Mouse (Mus musculus): ENCODE measurements at regions not wholly inside any gene's neighbourhood (a gene's known extent, or its start where the extent isn't known, plus 50 kb on each side); places are given as distances from the start of the nearest gene placed in this dataset.
A peak's percentile ranks its signal among the peaks of the same experiment; 100 is the strongest.
"Not testable (repeated sequence)": the region's sequence is repeated elsewhere in the genome, so short reads cannot be mapped to it uniquely, and the experiment has no call there.

- DNase-seq (ENCODE audit: low spot score in 2 of 2): no peak
These were observed 396.4 kb downstream of the Med10 start for GRCm38 (mm10) chr13:70198638-70199037.

DNA sequence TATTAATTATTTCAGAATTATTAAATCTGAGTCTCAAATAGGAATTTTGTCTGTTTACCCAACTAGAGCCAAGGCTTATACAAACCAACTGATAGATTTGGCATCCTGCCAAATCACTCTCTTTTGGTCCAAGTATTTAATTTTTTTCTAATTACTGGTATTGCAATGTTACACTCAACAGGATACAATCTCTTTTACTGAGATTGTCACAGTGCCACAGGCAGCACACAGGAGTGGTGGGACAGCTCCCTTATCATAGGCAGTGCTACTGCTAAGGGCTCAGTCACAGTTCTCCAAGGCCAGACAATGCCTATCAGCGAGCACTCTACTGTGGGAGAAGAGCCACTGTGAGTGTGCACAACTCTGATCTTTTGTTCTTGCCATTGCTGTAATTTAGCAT, 396.9 kb downstream of the Med10 start:
- no peak for DNase-seq (ENCODE audit: low spot score in 2 of 2)

DNA sequence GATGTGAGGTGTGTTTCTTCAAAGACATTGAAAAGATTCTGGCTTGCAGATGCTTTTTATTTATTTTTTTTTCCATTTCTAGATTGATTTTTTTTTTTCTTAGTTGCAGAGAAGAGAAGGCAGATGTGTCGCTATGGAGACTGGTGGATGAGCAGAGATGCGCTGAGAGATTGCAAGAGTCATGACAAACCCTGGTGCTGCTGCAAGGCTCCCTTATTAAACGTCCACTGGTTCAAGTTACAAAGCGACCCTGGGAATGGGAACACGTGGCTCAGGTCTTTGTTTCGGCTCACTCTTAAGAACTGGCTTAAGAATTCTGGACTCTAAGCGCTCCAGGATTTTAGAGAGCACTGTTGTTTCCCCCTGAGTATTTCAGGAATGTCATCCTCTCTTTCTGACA, 403.1 kb downstream of the Med10 start:
- no peak for DNase-seq (ENCODE audit: low spot score in 2 of 2)

DNA sequence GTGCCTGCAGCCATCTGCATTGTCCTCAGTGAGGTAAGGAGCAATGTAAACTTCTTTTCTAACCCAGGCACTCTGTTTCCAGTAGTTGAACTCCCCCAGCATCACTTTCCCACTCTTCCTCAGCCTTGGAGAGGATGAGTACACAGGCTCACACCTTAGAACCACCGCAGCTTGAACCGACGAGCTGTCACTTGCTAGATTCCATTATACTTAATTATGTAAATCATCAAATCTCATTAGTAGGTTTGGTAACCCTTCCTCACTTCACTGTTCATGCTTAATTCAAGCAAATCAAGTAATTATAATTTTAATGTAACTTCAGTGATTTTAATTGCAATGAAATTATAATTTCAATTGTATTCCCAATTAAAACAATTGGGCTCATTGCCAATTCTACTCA, 408.0 kb downstream of the Med10 start:
- DNase-seq (ENCODE audit: low spot score in 2 of 2): no peak

GRCm38 (mm10) chr13:70213017-70213416, 410.8 kb downstream of the Med10 start:
- DNase-seq (ENCODE audit: low spot score in 2 of 2): no peak

GRCm38 (mm10) chr13:70213622-70214021, 411.4 kb downstream of the Med10 start:
- no peak for DNase-seq (ENCODE audit: low spot score in 2 of 2)

DNA sequence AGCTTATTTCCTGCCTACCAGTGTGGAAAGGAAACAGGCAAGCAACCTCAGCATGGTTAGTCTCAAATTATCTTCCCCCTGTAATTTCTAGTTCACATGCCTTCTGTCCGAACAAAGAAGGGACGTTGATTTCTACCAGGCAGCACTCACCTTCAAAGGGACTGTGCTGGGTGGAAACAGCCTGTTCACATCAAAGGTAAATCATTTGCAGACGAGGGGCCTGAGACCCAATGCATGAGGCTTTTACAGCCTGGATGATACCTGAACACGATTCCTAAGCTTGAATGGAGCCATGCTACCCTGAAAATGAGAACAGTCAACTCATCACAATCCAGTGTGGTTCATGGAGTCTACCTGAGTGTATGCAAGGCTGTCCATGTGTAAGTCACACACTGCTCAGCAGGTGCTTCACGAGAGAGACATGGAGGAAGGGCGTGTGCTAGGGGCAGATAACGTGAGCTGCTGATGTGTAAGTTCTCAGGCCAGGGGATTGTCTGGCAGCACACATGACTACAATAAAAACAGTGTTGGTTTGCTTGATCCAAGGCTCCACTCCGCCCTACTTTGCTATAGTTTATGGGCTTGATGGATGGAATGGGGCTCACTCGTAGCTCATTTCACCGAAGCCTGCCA, 411.9 kb downstream of the Med10 start:
- no peak for DNase-seq (ENCODE audit: low spot score in 2 of 2)

DNA sequence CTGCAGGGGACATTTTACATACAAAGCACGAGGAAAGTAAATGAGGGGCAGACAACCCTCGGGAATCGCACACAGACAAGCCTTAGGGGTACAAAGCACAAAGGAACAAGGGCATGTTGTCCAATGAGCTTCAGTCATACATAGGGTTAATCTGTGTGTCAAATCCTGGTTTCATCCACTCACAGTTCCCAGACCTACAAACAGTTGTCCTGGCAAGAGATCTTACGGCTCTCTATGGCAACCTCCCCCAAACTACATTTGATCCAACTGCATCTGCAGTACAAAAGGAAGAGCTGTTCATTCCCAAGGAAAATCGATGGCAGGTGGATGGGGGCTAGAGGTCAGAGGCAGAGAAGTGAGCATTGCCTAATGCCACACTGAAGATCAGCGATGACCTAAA, 413.9 kb downstream of the Med10 start:
- DNase-seq (ENCODE audit: low spot score in 2 of 2): no peak

DNA sequence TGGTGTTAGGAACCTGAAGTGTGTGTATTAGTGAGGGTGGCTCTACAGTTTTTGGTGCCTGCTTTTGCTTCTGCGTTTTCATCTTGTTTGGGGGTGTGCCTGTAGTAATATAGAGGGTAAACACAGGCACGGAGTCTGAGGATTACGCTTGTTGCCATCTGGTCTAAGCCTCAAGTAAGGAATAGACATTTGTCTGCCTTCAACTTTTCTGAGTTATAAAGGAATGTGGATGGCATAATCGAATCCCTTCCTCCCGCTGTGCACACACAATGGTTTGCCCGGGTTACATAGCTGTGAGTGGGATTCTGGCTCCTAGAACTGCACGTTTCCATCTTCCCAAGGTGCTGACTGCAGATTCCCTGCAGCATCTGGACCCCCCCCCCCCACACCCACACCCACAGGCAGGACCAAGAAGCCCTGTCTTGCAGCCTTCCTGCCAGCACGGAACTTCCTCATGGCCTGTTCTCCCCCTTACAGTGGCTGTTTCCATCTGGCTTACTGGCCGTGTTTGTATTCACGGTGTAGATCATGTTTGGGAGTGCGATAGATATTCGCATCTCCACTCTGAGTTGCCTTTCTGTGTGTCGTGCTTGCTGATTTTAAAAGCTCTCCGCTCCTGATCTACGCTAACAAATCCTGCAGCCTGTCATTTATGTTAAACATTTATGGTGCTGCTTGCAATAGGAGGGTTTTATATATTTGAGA, 415.4 kb downstream of the Med10 start:
- DNase-seq (ENCODE audit: low spot score in 2 of 2): no peak

DNA sequence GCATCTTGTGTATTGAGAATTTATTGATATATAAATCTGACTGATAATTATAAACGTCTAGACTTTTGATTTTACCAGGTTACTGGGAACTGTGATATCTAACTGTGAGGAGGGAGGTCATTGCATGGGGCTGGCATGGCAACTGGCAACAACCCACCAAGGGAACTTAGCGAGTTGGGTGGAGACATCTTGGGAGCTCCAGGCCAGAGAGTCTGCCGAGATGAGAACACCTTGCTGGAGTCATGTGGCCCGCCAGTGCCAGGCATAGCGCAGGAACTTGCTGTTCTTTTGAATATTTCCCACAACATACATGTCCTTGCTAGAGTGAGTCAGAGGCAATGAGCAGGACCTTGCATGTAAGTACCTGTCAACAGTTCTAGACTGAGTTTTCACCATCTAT, 413.9 kb downstream of the Ice1 start:
- DNase-seq (ENCODE audit: low spot score in 2 of 2): no peak

- DNase-seq (ENCODE audit: low spot score in 2 of 2): no peak
These were observed 410.3 kb downstream of the Ice1 start for GRCm38 (mm10) chr13:70227167-70227566.

- DNase-seq (ENCODE audit: low spot score in 2 of 2): peak; percentile 34 to 42
These were observed 403.3 kb downstream of the Ice1 start for GRCm38 (mm10) chr13:70233896-70234799.

DNA sequence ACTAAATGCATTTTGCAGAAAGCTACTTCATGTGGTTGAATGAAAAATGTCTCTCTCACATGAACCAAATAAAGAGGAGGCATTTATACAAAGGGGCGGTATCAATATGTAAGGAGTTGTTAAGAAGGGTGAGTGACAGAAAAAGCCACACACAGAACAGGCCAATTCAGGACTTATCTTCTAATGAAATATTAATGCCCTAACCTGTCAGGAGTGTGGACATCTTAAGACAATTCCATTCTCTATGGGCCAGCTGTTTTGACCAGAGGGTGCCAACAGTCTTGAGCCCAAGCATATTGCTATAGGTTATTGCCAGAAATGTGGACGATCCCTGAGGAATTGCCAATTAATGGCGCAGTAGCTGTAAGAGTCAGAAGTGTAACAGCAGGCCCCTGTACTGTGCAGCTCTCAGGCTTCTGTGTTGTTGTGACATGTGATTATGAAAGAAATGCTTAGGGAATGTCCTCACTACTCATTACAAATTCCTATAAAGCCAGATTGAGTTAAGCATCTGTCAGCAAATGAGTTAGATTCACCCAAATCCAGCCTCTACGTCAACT, 393.8 kb downstream of the Ice1 start:
- no peak for DNase-seq (ENCODE audit: low spot score in 2 of 2)

GRCm38 (mm10) chr13:70260003-70260496, 377.4 kb downstream of the Ice1 start:
- no peak for DNase-seq (ENCODE audit: low spot score in 2 of 2)

DNA sequence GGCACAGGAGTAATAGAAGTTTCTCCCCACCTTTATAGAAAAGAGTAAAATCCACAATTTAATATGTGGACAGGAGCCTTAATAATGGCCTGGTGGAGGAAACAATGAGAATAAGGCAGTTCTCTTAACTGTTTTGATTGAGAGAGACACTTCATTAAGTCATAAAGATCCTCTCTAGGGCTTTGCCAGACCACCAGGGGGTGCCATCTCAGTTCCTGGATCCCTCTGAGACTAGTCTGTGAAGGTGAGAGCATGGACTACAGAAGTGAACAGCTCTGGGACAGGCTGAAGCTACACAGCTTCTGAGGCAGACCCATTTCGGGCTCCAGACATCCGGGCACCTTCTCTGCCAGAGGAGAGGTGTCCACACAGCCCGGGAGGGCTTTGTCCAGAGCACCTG, 373.8 kb downstream of the Ice1 start:
- DNase-seq (ENCODE audit: low spot score in 2 of 2): no peak

- not testable (repeated sequence) for DNase-seq (ENCODE audit: low spot score in 2 of 2)
These were observed 360.5 kb downstream of the Ice1 start for GRCm38 (mm10) chr13:70276884-70277378.

GRCm38 (mm10) chr13:70277667-70278591, 359.5 kb downstream of the Ice1 start:
- DNase-seq (ENCODE audit: low spot score in 2 of 2): no peak

DNA sequence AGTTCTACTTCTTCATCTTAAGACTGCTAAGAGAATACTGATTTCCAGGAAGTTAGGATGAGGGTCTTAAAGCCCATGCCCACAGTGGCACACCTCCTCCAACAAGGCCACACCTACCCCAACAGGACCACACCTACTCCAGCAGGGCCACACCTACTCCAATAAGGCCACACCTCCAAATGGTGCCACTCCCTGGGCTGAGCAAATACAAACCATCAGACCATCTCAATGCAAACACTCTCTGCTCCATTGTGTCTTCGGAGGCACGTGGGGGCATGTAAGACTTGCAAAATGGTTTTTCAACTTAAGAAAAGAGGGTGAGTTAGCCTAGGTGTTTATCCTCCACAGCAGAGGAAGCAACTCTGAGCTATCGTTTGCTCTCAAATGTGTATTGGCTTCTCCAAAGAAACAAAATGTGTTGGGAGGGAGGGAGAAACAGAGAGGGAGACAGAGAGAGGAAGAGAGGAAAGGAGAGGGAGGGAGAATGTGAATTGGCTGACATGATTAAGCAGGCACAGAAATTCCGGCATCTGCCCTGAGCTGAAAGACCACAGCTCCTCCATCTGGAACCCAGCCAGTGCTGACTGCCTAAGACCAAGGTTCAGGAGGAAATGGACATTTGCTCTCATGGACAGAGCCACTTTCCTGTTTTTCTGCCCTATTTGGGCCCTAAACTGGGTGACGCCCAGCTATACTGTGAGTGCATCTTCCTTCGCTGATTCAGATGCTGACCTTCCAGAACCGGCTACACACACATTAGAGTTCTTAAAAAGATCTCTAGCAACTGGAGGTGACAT, 356.2 kb downstream of the Ice1 start:
- DNase-seq (ENCODE audit: low spot score in 2 of 2): no peak

- no peak for DNase-seq (ENCODE audit: low spot score in 2 of 2)
These were observed 354.7 kb downstream of the Ice1 start for GRCm38 (mm10) chr13:70282731-70283130.

DNA sequence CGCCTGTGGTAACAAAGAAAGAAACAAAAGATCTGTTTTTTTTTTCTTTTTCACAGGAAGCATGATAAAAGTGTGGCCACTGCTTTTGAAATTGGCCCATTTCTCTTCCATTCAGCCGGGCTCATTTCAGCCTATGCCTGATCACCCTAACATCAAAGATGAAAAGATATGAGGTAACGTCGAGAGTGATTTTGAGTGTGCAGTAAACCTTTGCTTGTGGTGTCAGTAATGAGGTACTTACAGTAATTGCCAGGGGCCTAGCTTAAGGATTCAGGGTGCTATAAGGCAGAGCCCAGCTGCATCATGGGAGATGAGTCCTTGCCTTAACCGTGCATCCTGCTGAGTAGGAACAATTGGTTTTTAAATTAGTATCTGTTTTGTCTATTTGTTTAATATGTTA, 354.2 kb downstream of the Ice1 start:
- DNase-seq (ENCODE audit: low spot score in 2 of 2): no peak
